In genomic region chr11:107795384-107796035, GRCm38 (mm10) we compare ENCODE assay signal across 8 mouse cellular contexts. TPM values are rescaled to one million over a fixed set of nuclear protein-coding genes. Genes with fewer than 3 reads are reported as not detected.
DNase-seq lines count a peak whose midpoint lies in the region; ATAC-seq and TF ChIP-seq lines count a peak whose summit lies in the region.

No protein-coding gene starts in this region.

- H3K36me3 ChIP-seq in embryonic facial prominence, embryonic 13.5 days, result no peaks in the 10 kb centered on the region

- H3K4me3 ChIP-seq in layer of hippocampus, adult 2 months, result no peak overlapping the region
- peak overlapping the region; percentile 69 for H3K4me3 ChIP-seq in embryonic facial prominence, embryonic 13.5 days

- no peak overlapping the region for H3K27ac ChIP-seq in layer of hippocampus, adult 2 months
- H3K27ac ChIP-seq in embryonic facial prominence, embryonic 13.5 days, result no peak overlapping the region

- 2% methylated on average over 9 of the region's 9 CpGs for WGBS in embryonic facial prominence, embryonic 13.5 days

- ATAC-seq in embryonic facial prominence, embryonic 13.5 days (ENCODE audit: insufficient number of reproducible peaks, insufficient read depth, low FRiP score, low TSS enrichment, low read depth), result no peak

- peak overlapping the region; percentile 95 for H3K4me2 ChIP-seq in embryonic facial prominence, embryonic 13.5 days

- H3K9ac ChIP-seq in embryonic facial prominence, embryonic 13.5 days, result no peak overlapping the region

- TF ChIP-seq CTCF in layer of hippocampus, adult 2 months (conservative IDR thresholded peaks at IDR 0.05), result peak; percentile 24; the same call in 1 of the 2 replicates

- peaks cover 72% of the 10 kb centered on the region for H3K27me3 ChIP-seq in embryonic facial prominence, embryonic 13.5 days

- peaks cover 38% of the 10 kb centered on the region for H3K4me1 ChIP-seq in embryonic facial prominence, embryonic 13.5 days

- no peak for DNase-seq in layer of hippocampus, adult 2 months (ENCODE audit: low spot score in 2 of 2)
- DNase-seq in layer of hippocampus, adult 9-11 months, result no peak
- peak; percentile 39 for DNase-seq in kidney, adult 18-20 months
- peak; percentile 31 for DNase-seq in neural tube, embryonic 10.5 days (ENCODE audit: extremely low spot score, low spot score)
- no peak for DNase-seq in left cerebral cortex, adult 11 months (ENCODE audit: low spot score)
- no peak for DNase-seq in urinary bladder, postnatal 10 days (ENCODE audit: low spot score)
- no peak for DNase-seq in layer of hippocampus, adult 18-20 months (ENCODE audit: low spot score in 2 of 2)

- H3K9me3 ChIP-seq in embryonic facial prominence, embryonic 13.5 days, result no peaks in the 10 kb centered on the region

RNA-seq across cellular contexts. Expression of gene Cacng4, which starts 1.2 kb away (rescaled TPM):
- total RNA-seq in layer of hippocampus, adult 2 months (2021), result 10 to 100 TPM; 23.7 TPM
- 6.2 and 7.8 TPM in 2 replicates for polyA plus RNA-seq in embryonic facial prominence, embryonic 13.5 days (2015; fragmentation: Nextera tagmentation; extraction: Ambion mirVana)
- total RNA-seq in layer of hippocampus, adult 18-20 months (2021), result 10 to 100 TPM; 20.1 to 21.7 TPM

Comparison
In these comparisons a context has a peak if more than half of its experiments do, and no peak if none do; other contexts are left out.
1. DNase-seq: peak in kidney, adult 18-20 months (single experiment) and neural tube, embryonic 10.5 days (single experiment); none in layer of hippocampus, adult 2 months (0 of 2), layer of hippocampus, adult 9-11 months (single experiment), left cerebral cortex, adult 11 months (single experiment), urinary bladder, postnatal 10 days (single experiment) and layer of hippocampus, adult 18-20 months (0 of 2).